Mouse (Mus musculus) C2C12 (cell line): ENCODE measurements around the gene Thrb.

Experiments
- CTCF ChIP-seq: IDR thresholded peaks from one replicate; pipeline ENCODE4 v1.5.1; 2011; ENCODE audit not compliant: control insufficient read depth, insufficient read depth, insufficient read length
- MAX ChIP-seq: IDR thresholded peaks from one replicate; pipeline ENCODE4 v1.6.1; 2011; ENCODE audit warnings: mild to moderate bottlenecking, control low read depth
- MYOD1 ChIP-seq: IDR thresholded peaks from one replicate; pipeline ENCODE4 v1.6.1; 2011; ENCODE audit warnings: low read depth; ENCODE audit not compliant: control insufficient read depth, insufficient read length
- MYOG ChIP-seq: IDR thresholded peaks from one replicate; pipeline ENCODE4 v1.6.1; 2011; ENCODE audit not compliant: control insufficient read depth, insufficient read length; ENCODE audit errors: extremely low read depth
- USF1 ChIP-seq: IDR thresholded peaks from one replicate; pipeline ENCODE4 v1.6.1; 2011; ENCODE audit warnings: low read depth, mild to moderate bottlenecking, control low read depth, moderate library complexity

- TF ChIP-seq CTCF: no peak
- no peak for TF ChIP-seq MAX
- TF ChIP-seq MYOD1: no peak
- no peak for TF ChIP-seq USF1
- no peak for TF ChIP-seq MYOG
Observed at GRCm38 (mm10) chr14:17885320-17885719, 225.3 kb downstream of the Thrb start.
